Mouse (Mus musculus) stomach, embryonic 16.5 days (tissue): Measurements from ENCODE around the gene Hrc. TPM values are rescaled to one million over a fixed set of nuclear protein-coding genes. Genes with fewer than 3 reads are reported as not detected.

Experiments
- ATAC-seq: fragments of 200-750 bp; cut with Nextera tagmentation; 2 replicates; pipeline ENCODE4 v1.8.0; 2017; ENCODE audit warnings: moderate number of reproducible peaks, moderate TSS enrichment; ENCODE audit not compliant: insufficient read depth, low FRiP score
- H3K27ac ChIP-seq: fragments of 300-500 bp; sonication (generic); 2 replicates; pipeline ENCODE4 v1.5.1; 2014; ENCODE audit warnings: low read length
- H3K27me3 ChIP-seq: fragments of 300-500 bp; sonication (generic); 2 replicates; pipeline ENCODE4 v1.6.1; 2014; ENCODE audit warnings: low read length, control low read depth, mixed read lengths; ENCODE audit not compliant: control insufficient read depth, insufficient read depth
- H3K36me3 ChIP-seq: fragments of 300-500 bp; sonication (generic); 2 replicates; pipeline ENCODE4 v1.6.1; 2014; ENCODE audit warnings: low read length; ENCODE audit not compliant: control insufficient read depth, insufficient read depth
- H3K4me1 ChIP-seq: fragments of 300-500 bp; sonication (generic); 2 replicates; pipeline ENCODE4 v1.6.1; 2014; ENCODE audit warnings: low read length, control low read depth, mixed read lengths; ENCODE audit not compliant: control insufficient read depth, insufficient read depth
- H3K4me2 ChIP-seq: fragments of 300-500 bp; sonication (generic); 2 replicates; pipeline ENCODE4 v1.6.1; 2014; ENCODE audit warnings: low read depth, low read length, mixed read lengths
- H3K4me3 ChIP-seq: fragments of 300-500 bp; sonication (generic); replicated peaks from 2 replicates; pipeline ENCODE4 v1.5.1; 2014; ENCODE audit warnings: mild to moderate bottlenecking, low read length
- H3K9ac ChIP-seq: fragments of 300-500 bp; sonication (generic); 2 replicates; pipeline ENCODE4 v1.6.1; 2014; ENCODE audit warnings: low read length
- H3K9me3 ChIP-seq: fragments of 300-500 bp; sonication (generic); replicated peaks from 2 replicates; pipeline ENCODE4 v1.6.1; 2016; ENCODE audit warnings: low read length, control low read depth; ENCODE audit not compliant: control insufficient read depth
- WGBS: fragments of 180-500 bp; shearing (Covaris S2); extraction: QIAGEN DNeasy Blood & Tissue Kit; methylation state at CpG from one replicate; pipeline ENCODE4 v1.1.7; 2014; 5-methylcytosine and 5-hydroxymethylcytosine counted together
- polyA plus RNA-seq: library from polyadenylated mRNA; unstranded; fragments of >200 nt; fragmentation: Nextera tagmentation; extraction: Ambion mirVana; gene quantifications from 2 replicates; pipeline ENCODE4 v1.2.1, GENCODE M21; 2015

Hrc gene
- polyA plus RNA-seq, 1 experiment from 2014 or later: 3.1 TPM

DNA sequence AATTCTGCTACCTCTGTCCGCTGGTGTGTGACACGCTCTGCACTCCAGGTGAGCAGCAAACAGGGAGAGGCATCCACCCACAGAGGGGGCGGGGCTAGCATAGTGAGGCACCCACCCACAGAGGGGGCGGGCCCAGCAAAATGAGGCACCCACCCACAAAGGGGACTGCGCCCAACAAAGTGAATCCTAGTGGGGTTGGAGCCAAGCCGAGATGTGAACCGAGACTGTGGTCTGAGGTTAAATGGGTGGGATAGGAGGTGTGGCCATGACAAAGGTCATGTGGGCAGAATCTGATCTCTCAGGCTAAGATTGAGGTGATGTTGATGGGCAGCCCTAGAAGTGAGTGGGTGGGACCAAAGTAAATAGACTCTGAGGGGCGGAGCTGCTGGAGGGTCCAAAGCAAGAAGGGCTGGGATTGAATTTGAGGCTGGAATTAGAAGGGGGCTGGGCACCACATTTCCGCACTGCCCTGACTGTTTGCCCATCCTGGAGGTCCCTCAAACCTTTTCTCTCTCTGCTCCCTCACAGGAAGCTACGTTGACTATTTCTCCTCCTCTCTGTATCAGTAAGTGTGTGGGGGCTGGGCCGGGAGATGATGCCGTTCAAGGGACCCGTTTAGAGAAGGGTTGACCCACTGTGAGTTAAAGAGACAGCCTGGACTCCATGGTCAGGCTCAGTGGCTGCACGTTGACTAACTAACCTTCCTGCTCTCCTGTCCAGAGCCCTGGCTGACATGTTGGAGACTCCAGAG is 3.2 kb downstream of the Hrc start:
- no peaks in the 10 kb centered on the region for H3K9me3 ChIP-seq
- no peaks in the 10 kb centered on the region for H3K27me3 ChIP-seq
- H3K4me2 ChIP-seq: peak overlapping the region; percentile 72
- 0 out of 2 replicates have a peak overlapping the region, but pooled peaks have one; percentile 11 for H3K9ac ChIP-seq
- peak overlapping the region; percentile 59 for H3K27ac ChIP-seq
- H3K4me3 ChIP-seq: peak overlapping the region; percentile 52
- 4% methylated on average over 14 of the region's 14 CpGs for WGBS
- no peaks in the 10 kb centered on the region for H3K36me3 ChIP-seq
- ATAC-seq: peak; percentile 32; the same call in 1 of the 2 replicates
- H3K4me1 ChIP-seq: peaks cover 49% of the 10 kb centered on the region

GRCm38 (mm10) chr7:45339410-45340065 is 4.4 kb downstream of the Hrc start:
- Histone ChIP-seq H3K9me3 (no peaks in the 10 kb centered on the region), H3K27ac (peak overlapping the region; percentile 59), H3K36me3 (no peaks in the 10 kb centered on the region), H3K4me2 (peak overlapping the region; percentile 72), H3K9ac (peak overlapping the region; percentile 70), H3K4me3 (peak overlapping the region; percentile 52), H3K27me3 (no peaks in the 10 kb centered on the region), H3K4me1 (peaks cover 44% of the 10 kb centered on the region)
- ATAC-seq: peak; percentile 77
- WGBS: under 1% methylated on average over 35 of the region's 39 CpGs

DNA sequence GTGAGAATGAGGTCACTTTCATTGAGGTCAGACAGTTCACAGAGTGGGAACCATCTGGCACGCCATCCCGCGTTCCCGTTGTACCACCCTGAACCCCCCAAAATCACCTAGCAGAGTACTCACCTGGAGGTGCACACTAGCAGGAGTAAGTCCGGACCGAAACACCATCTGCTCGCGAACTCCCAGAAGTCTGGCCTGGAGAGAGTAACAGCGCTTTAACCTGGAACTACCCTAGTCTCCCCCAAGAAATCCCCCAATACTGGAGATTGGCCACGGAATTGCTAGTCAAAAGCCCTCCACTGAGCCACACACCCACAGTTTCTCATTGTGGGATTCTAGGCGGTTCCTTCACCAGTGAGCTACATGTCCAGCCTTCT is 5.0 kb downstream of the Hrc start:
- Histone ChIP-seq H3K9ac (peak overlapping the region; percentile 70), H3K27me3 (no peaks in the 10 kb centered on the region), H3K36me3 (no peaks in the 10 kb centered on the region), H3K27ac (peak overlapping the region; percentile 32; the same call in 1 of the 2 replicates), H3K9me3 (no peaks in the 10 kb centered on the region), H3K4me1 (peaks cover 39% of the 10 kb centered on the region), H3K4me2 (peak overlapping the region; percentile 72), H3K4me3 (peak overlapping the region; percentile 52)
- no peak for ATAC-seq
- under 1% methylated on average over 11 of the region's 11 CpGs for WGBS

GRCm38 (mm10) chr7:45340669-45341068 is 5.6 kb downstream of the Hrc start:
- H3K36me3 ChIP-seq: no peaks in the 10 kb centered on the region
- no peaks in the 10 kb centered on the region for H3K9me3 ChIP-seq
- peak overlapping the region; percentile 52 for H3K4me3 ChIP-seq
- H3K4me2 ChIP-seq: peak overlapping the region; percentile 72
- peak overlapping the region; percentile 47; the same call in 1 of the 2 replicates for H3K27ac ChIP-seq
- peaks cover 34% of the 10 kb centered on the region for H3K4me1 ChIP-seq
- peak overlapping the region; percentile 70 for H3K9ac ChIP-seq
- no peaks in the 10 kb centered on the region for H3K27me3 ChIP-seq
- ATAC-seq: no peak
- WGBS: 1% methylated on average over 11 of the region's 11 CpGs

DNA sequence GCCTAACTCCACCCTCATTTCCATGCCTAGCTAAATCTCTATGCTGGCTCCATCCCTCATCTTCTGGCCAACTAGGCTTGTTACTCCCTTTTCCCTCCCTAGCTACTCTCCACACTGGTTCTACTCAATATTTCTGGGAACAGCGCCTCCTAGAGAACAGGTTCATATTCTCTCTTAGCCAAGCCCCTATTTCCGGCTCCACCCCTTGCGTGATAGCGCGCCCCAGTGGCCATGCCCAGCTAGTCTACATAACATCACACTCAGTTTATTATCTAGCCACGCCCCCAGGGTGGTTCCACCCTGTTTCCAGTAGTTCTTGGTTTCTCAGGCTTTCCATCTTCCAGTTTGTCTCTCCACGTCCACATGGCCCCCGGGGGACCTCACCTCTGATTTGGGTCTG is 6.2 kb downstream of the Hrc start:
- Histone ChIP-seq H3K9ac (peak overlapping the region; percentile 70; the same call in 1 of the 2 replicates), H3K9me3 (no peaks in the 10 kb centered on the region), H3K4me2 (peak overlapping the region; percentile 72), H3K27me3 (no peaks in the 10 kb centered on the region), H3K4me1 (peaks cover 34% of the 10 kb centered on the region), H3K36me3 (no peaks in the 10 kb centered on the region), H3K4me3 (peak overlapping the region; percentile 52), H3K27ac (peak overlapping the region; percentile 47)
- peak; percentile 51 for ATAC-seq
- WGBS: 3% methylated on average over 8 of the region's 8 CpGs

GRCm38 (mm10) chr7:45342081-45342480 is 7.0 kb downstream of the Hrc start:
- Histone ChIP-seq H3K27me3 (no peaks in the 10 kb centered on the region), H3K4me3 (no peak overlapping the region), H3K9ac (no peak overlapping the region), H3K36me3 (no peaks in the 10 kb centered on the region), H3K27ac (no peak overlapping the region), H3K9me3 (no peaks in the 10 kb centered on the region), H3K4me2 (no peak overlapping the region), H3K4me1 (peaks cover 34% of the 10 kb centered on the region)
- no peak for ATAC-seq
- WGBS: 90% methylated on average over 11 of the region's 11 CpGs

- no peak for ATAC-seq
- H3K4me1 ChIP-seq: peaks cover 22% of the 10 kb centered on the region
- H3K4me3 ChIP-seq: no peak overlapping the region
- H3K9ac ChIP-seq: no peak overlapping the region
- no peak overlapping the region for H3K27ac ChIP-seq
- no peak overlapping the region for H3K4me2 ChIP-seq
- H3K27me3 ChIP-seq: no peaks in the 10 kb centered on the region
- no peaks in the 10 kb centered on the region for H3K36me3 ChIP-seq
- H3K9me3 ChIP-seq: no peaks in the 10 kb centered on the region
- WGBS: 26% methylated on average over 13 of the region's 13 CpGs
Measured at GRCm38 (mm10) chr7:45343543-45343942, 8.5 kb downstream of the Hrc start.

DNA sequence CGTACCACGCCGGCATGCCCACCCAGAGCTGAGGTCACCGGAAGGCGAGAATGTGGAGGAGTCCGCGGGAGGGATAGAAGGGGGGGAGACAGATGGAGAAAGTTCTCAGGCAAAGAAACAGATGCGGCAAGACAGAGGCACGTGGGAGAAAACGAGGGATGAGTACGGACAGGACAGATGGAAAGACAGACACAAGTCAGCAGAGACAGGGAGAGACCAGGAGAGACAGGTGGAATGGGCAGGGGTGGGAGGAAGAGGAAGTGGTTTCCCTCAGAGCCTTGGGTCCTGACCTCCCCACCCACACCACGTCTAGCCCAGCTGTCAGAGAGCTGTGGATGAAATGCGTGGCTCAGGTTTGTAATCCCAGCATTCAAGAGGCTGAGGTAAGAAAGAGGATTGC is 11.8 kb downstream of the Hrc start:
- Histone ChIP-seq H3K9me3 (no peaks in the 10 kb centered on the region), H3K4me1 (no peaks in the 10 kb centered on the region), H3K27ac (no peak overlapping the region)

GRCm38 (mm10) chr7:45353041-45353440 is 18.0 kb downstream of the Hrc start:
- Histone ChIP-seq H3K4me1 (no peaks in the 10 kb centered on the region), H3K27ac (no peak overlapping the region), H3K4me2 (no peak overlapping the region), H3K9ac (no peak overlapping the region), H3K4me3 (no peak overlapping the region), H3K27me3 (no peaks in the 10 kb centered on the region), H3K36me3 (no peaks in the 10 kb centered on the region), H3K9me3 (no peaks in the 10 kb centered on the region)
- ATAC-seq: no peak
- WGBS: 23% methylated on average over 5 of the region's 5 CpGs

More for the DNA sequence above, 11.8 kb downstream of the Hrc start:
- Histone ChIP-seq H3K36me3 (no peaks in the 10 kb centered on the region), H3K27me3 (no peaks in the 10 kb centered on the region), H3K9ac (no peak overlapping the region), H3K4me3 (no peak overlapping the region), H3K4me2 (no peak overlapping the region)
- 70% methylated on average over 13 of the region's 13 CpGs for WGBS
- ATAC-seq: no peak
